Mouse (Mus musculus) limb, embryonic 14.5 days (tissue): Measurements from ENCODE around the gene Actc1. TPM values are rescaled to one million over a fixed set of nuclear protein-coding genes. Genes with fewer than 3 reads are reported as not detected.

Experiments used
- ATAC-seq: fragments of 200-750 bp; cut with Nextera tagmentation; 2 replicates; pipeline ENCODE4 v1.8.0; 2017; ENCODE audit warnings: low read depth, moderate number of reproducible peaks, moderate TSS enrichment; ENCODE audit not compliant: low FRiP score
- DNase-seq: peaks from one replicate; pipeline ENCODE4 v3.0.0-alpha.2; 2015; ENCODE audit warnings: low spot score
- H3K27ac ChIP-seq: fragments of 300-500 bp; sonication (generic); replicated peaks from 2 replicates; pipeline ENCODE4 v1.5.1; 2014; ENCODE audit warnings: low read depth, mild to moderate bottlenecking, low read length, moderate library complexity, mixed read lengths
- H3K27me3 ChIP-seq: fragments of 300-500 bp; sonication (generic); 2 replicates; pipeline ENCODE4 v1.6.1; 2014; ENCODE audit warnings: low read length, mixed read lengths; ENCODE audit not compliant: control insufficient read depth, insufficient read depth
- H3K36me3 ChIP-seq: fragments of 300-500 bp; sonication (generic); 2 replicates; pipeline ENCODE4 v1.6.1; 2014; ENCODE audit warnings: mild to moderate bottlenecking, low read length, moderate library complexity, mixed read lengths; ENCODE audit not compliant: control insufficient read depth, insufficient read depth
- H3K4me1 ChIP-seq: fragments of 300-500 bp; sonication (generic); 2 replicates; pipeline ENCODE4 v1.6.1; 2014; ENCODE audit warnings: antibody characterized with exemption, low read length, mixed read lengths; ENCODE audit not compliant: control insufficient read depth, insufficient read depth
- H3K4me2 ChIP-seq: fragments of 300-500 bp; sonication (generic); replicated peaks from 2 replicates; pipeline ENCODE4 v1.6.1; 2014; ENCODE audit warnings: low read depth, mild to moderate bottlenecking, low read length, moderate library complexity; ENCODE audit not compliant: severe bottlenecking
- H3K4me3 ChIP-seq: fragments of 300-500 bp; sonication (generic); replicated peaks from 2 replicates; pipeline ENCODE4 v1.5.1; 2014; ENCODE audit warnings: low read length
- H3K9ac ChIP-seq: fragments of 300-500 bp; sonication (generic); 2 replicates; pipeline ENCODE4 v1.6.1; 2014; ENCODE audit warnings: mild to moderate bottlenecking, low read depth, low read length, moderate library complexity; ENCODE audit not compliant: severe bottlenecking
- H3K9me3 ChIP-seq: fragments of 300-500 bp; sonication (generic); 2 replicates; pipeline ENCODE4 v1.6.1; 2016; ENCODE audit warnings: low read length; ENCODE audit not compliant: control insufficient read depth
- POLR2A ChIP-seq: fragments of 200-500 bp; IDR thresholded peaks from 2 replicates; pipeline ENCODE4 v1.8.0; 2012; ENCODE audit warnings: inconsistent platforms, mild to moderate bottlenecking, moderate library complexity, borderline replicate concordance; ENCODE audit not compliant: insufficient read depth, insufficient read length; ENCODE audit errors: extremely low read depth
- WGBS: fragments of 180-500 bp; shearing (Covaris S2); extraction: QIAGEN DNeasy Blood & Tissue Kit; methylation state at CpG from one replicate; pipeline ENCODE4 v1.1.7; 2014; 5-methylcytosine and 5-hydroxymethylcytosine counted together
- polyA plus RNA-seq, 2 experiments: library from polyadenylated mRNA; depleted of rRNA in 1 of 2; stranded (reverse) in 1 of 2; unstranded in 1 of 2; fragments of >200 nt; fragmentation: Nextera tagmentation in 1 of 2; extraction: Ambion mirVana in 1 of 2; gene quantifications; 2 replicates each; pipeline versions ENCODE4 v1.2.1 to v1.2.3; 2012 to 2014

Actc1 gene
- polyA plus RNA-seq, 2 experiments: 1,255 to 1,344 TPM

DNA sequence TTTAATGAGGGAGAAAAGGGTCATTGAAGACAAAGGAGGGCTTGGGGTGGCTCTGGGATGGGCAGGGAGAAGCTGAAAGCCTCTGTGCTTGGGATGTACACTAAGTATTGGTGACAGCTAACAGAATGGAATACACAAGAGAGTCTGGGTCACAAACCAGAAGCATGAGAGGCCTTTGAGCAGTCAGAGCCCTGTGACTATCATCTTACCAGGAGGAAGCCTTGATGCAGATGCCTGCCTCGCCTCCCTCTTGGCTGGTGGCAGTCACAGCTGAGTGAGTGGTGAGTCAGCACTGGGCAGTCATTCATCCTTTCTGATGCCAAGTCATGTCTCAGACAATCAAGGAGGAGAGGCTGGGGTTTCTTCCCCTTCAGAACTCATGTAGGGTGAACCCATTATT is 33.9 kb upstream of the Actc1 start:
- WGBS: 58% methylated on average over 1 of the region's 1 CpGs
- Histone ChIP-seq H3K27me3 (no peaks in the 10 kb centered on the region), H3K4me2 (no peak overlapping the region), H3K4me1 (no peaks in the 10 kb centered on the region), H3K4me3 (no peak overlapping the region), H3K9me3 (no peaks in the 10 kb centered on the region), H3K36me3 (no peaks in the 10 kb centered on the region), H3K27ac (no peak overlapping the region), H3K9ac (no peak overlapping the region)
- TF ChIP-seq POLR2A: no peak
- DNase-seq (no peak), ATAC-seq (no peak)

DNA sequence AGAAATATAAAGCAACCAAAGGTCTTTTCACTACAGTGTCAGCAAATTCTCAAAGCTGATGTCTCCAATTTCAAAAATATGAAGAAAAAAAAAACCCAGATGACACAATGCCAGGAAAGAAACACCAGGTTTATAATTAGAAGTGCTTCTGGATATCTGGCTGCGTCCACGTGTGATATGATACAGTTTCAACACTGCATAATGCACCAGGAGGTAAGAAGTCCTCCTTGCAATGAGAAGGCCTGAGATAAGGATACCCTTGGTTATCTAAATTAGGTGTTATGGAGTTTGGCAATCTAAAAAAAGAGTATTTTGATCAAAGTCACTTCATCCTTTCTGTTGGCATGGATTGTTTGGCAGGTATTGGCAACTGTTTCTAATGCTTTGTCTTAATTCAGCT is 18.5 kb upstream of the Actc1 start:
- TF ChIP-seq POLR2A: no peak
- no peak overlapping the region for H3K9ac ChIP-seq
- no peaks in the 10 kb centered on the region for H3K27me3 ChIP-seq
- no peaks in the 10 kb centered on the region for H3K4me1 ChIP-seq
- H3K36me3 ChIP-seq: no peaks in the 10 kb centered on the region
- no peak for ATAC-seq
- no peak overlapping the region for H3K27ac ChIP-seq
- WGBS: 82% methylated on average over 2 of the region's 2 CpGs
- no peaks in the 10 kb centered on the region for H3K9me3 ChIP-seq
- H3K4me2 ChIP-seq: no peak overlapping the region
- DNase-seq: no peak
- no peak overlapping the region for H3K4me3 ChIP-seq

DNA sequence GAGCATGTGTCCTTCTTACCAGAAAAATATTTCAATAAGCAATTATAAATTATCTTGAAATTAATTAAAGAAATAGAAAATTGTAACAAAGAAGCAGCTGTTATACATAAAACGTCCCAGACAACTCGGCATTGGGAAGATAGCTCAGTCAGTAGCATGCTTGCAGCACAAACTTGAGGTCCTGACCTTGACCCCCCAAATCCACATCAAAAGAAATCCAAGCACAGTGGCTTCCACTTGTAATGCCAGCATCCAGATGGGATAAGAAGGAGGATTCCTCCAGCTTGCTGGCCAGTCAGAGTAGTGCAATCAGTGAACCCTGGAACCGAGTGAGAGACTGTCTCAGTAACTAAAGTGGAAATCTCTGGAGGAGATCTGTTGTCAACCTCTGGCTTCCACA is 12.9 kb upstream of the Actc1 start:
- Histone ChIP-seq H3K9me3 (no peaks in the 10 kb centered on the region), H3K4me1 (no peaks in the 10 kb centered on the region), H3K27me3 (no peaks in the 10 kb centered on the region), H3K36me3 (no peaks in the 10 kb centered on the region), H3K27ac (no peak overlapping the region), H3K9ac (no peak overlapping the region), H3K4me2 (no peak overlapping the region), H3K4me3 (no peak overlapping the region)
- 65% methylated on average over 3 of the region's 3 CpGs for whole genome bisulfite sequencing
- DNase-seq (no peak), ATAC-seq (no peak)
- no peak for TF ChIP-seq POLR2A

DNA sequence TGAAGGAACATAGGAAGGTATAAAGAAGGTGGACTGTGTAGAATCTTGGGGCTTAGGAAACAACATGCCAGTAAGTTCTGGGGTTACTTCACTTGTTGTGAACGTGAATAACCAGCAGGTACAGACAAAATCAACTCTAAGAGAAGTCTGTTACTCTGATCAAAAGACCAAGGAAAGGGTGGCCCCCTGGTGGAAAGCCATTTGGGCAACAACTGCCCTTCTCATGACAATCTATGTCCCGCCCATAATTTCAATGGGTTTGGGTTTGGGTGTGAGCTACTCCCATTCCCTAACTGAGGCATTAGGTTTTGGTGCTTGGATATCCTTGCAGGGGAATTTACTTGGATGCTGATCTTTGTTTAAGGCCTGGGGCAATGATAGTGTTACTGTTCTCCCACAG is 10.7 kb upstream of the Actc1 start:
- Histone ChIP-seq H3K27me3 (no peaks in the 10 kb centered on the region), H3K27ac (no peak overlapping the region), H3K9me3 (no peaks in the 10 kb centered on the region), H3K36me3 (no peaks in the 10 kb centered on the region), H3K4me3 (no peak overlapping the region), H3K4me1 (no peaks in the 10 kb centered on the region), H3K4me2 (no peak overlapping the region), H3K9ac (no peak overlapping the region)
- 50% methylated on average over 2 of the region's 2 CpGs for WGBS
- TF ChIP-seq POLR2A: no peak
- no peak for DNase-seq
- ATAC-seq: no peak

DNA sequence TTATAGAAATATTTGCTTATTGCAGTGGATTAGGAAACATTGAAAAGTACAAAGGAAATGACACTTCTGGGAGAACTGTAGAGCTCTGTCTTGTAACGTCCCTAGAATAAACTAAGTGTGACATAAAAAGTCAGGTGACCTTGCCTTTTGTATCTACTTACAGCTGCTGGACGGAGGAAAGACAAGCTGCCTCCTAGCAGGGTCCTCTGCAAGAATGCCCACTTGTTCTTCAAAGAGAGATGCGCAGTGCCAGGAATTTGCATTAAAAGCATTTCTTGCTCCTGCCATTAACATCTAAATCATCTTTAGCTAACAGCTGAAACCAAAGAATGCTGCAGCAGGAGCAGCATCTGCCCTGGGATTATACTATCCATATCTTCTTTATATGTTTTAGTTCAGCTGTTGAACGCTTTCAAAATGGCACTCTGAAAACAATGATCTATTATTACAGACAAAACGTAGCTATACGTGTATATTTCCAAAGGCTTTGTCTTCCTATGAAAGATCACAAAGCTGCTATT is 6.8 kb upstream of the Actc1 start:
- H3K9me3 ChIP-seq: no peaks in the 10 kb centered on the region
- no peak overlapping the region for H3K4me3 ChIP-seq
- DNase-seq (peak; percentile 23), ATAC-seq (peak; percentile 51)
- H3K27me3 ChIP-seq: no peaks in the 10 kb centered on the region
- no peaks in the 10 kb centered on the region for H3K36me3 ChIP-seq
- 61% methylated on average over 6 of the region's 6 CpGs for WGBS
- peaks cover 5% of the 10 kb centered on the region for H3K4me1 ChIP-seq
- no peak overlapping the region for H3K4me2 ChIP-seq
- H3K27ac ChIP-seq: no peak overlapping the region
- no peak for TF ChIP-seq POLR2A
- H3K9ac ChIP-seq: no peak overlapping the region

DNA sequence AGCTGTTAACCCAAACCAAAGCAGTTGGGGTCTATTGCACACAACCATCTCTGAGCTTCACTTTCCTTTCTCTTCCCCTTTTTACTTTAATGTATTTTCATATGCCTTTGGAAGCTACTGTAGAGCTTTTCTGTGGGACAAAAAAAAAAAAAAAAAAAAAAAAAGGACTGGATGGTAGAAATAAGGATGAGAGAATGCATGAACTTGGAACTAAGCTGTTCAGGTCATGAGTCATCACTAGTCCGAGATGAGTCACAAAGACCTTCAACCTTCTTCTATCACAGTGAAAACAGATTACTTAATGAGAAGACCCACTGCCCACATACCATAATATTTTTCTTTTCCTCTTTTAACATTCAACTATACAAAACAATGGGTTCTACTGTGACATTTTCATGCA is 6.3 kb upstream of the Actc1 start:
- Histone ChIP-seq H3K9me3 (no peaks in the 10 kb centered on the region), H3K27me3 (no peaks in the 10 kb centered on the region), H3K4me1 (peaks cover 5% of the 10 kb centered on the region), H3K4me2 (no peak overlapping the region), H3K9ac (no peak overlapping the region), H3K36me3 (no peaks in the 10 kb centered on the region), H3K4me3 (no peak overlapping the region), H3K27ac (no peak overlapping the region)
- WGBS: 80% methylated on average over 1 of the region's 1 CpGs
- ATAC-seq: no peak
- no peak for TF ChIP-seq POLR2A
- no peak for DNase-seq
